Mouse (Mus musculus) heart, adult 2 months (tissue): ENCODE measurements at regions not wholly inside any gene's neighbourhood (a gene's known extent, or its start where the extent isn't known, plus 50 kb on each side); places are given as distances from the start of the nearest gene placed in this dataset.

Experiments
- CTCF ChIP-seq: fragments of 200-600 bp; IDR thresholded peaks from 2 replicates; pipeline ENCODE4 v1.8.1; 2022; ENCODE audit warnings: antibody characterized with exemption, mild to moderate bottlenecking, moderate library complexity
- EP300 ChIP-seq: fragments of 200-500 bp; IDR thresholded peaks from 2 replicates; pipeline ENCODE4 v1.6.1; 2011; ENCODE audit warnings: low read depth, low read length, control low read depth; ENCODE audit not compliant: insufficient read depth
- POLR2A ChIP-seq: fragments of 200-500 bp; IDR thresholded peaks from 2 replicates; pipeline ENCODE4 v1.6.1; 2011; ENCODE audit warnings: mild to moderate bottlenecking, low read depth, low read length, control low read depth; ENCODE audit not compliant: insufficient read depth

- TF ChIP-seq CTCF (no peak), POLR2A (peak; percentile 31; the same call in 1 of the 2 replicates), EP300 (no peak)
Observed at GRCm38 (mm10) chr6:3182889-3183818, 216.2 kb downstream of the Samd9l start.
